23 mouse cellular contexts compared by ENCODE assay signal in genomic region chr3:70783142-70783541, GRCm38 (mm10).
A peak's percentile ranks its signal among the peaks of the same experiment; 100 is the strongest.
DNase-seq lines count a peak whose midpoint lies in the region; TF ChIP-seq lines count a peak whose summit lies in the region.
"Had no signal": no experiment of that assay in that cellular context is flagged by ENCODE, and none has a peak within 500 bp of the region (broad histone marks: within the 10 kb centered on the region; RNA-seq: fewer than 3 reads in every experiment).

No protein-coding gene starts in this region.

- H3K4me3 ChIP-seq in limb, embryonic 10.5 days, result no peak overlapping the region
- no peak overlapping the region for H3K4me3 ChIP-seq in myocyte
- H3K4me3 ChIP-seq: forebrain, embryonic 10.5 days; forebrain, embryonic 13.5 days; heart, adult 2 months; heart, embryonic 10.5 days; heart, embryonic 13.5 days had no signal

- no peaks in the 10 kb centered on the region for H3K9me3 ChIP-seq in limb, embryonic 10.5 days (replicated peaks)
- H3K9me3 ChIP-seq: forebrain, embryonic 10.5 days; forebrain, embryonic 13.5 days; heart, embryonic 10.5 days; heart, embryonic 13.5 days had no signal

- H3K4me1 ChIP-seq in limb, embryonic 10.5 days, result peaks cover 6% of the 10 kb centered on the region
- H3K4me1 ChIP-seq: forebrain, embryonic 10.5 days; forebrain, embryonic 13.5 days; heart, embryonic 10.5 days; heart, embryonic 13.5 days had no signal

- peak; percentile 2 for DNase-seq in embryo, embryonic 11 days
- no peak for DNase-seq in embryo, embryonic 10 days (ENCODE audit: low spot score)
- DNase-seq in limb, embryonic 10.5 days (ENCODE audit: low spot score), result peak; percentile 33
- DNase-seq in gastrocnemius, postnatal 14 days, result no peak
- DNase-seq in kidney, postnatal 36 days, result no peak
- DNase-seq: adrenal gland, postnatal 14 days; cerebellum, adult 11 months; cerebellum, adult 2 months; cerebellum, postnatal 10 days; cerebellum, postnatal 36 days; gastrocnemius, postnatal 36 days; heart, adult 2 months; heart, postnatal 14 days; heart, postnatal 4 days had no signal

- H3K4me2 ChIP-seq in myocyte (ENCODE audit: low read depth), result no peak overlapping the region
- H3K4me2 ChIP-seq: forebrain, embryonic 13.5 days; heart, embryonic 13.5 days; hindbrain, embryonic 14.5 days had no signal

- H3K27ac ChIP-seq in limb, embryonic 10.5 days, result no peak overlapping the region
- H3K27ac ChIP-seq: forebrain, embryonic 10.5 days; forebrain, embryonic 13.5 days; heart, adult 2 months; heart, embryonic 10.5 days; heart, embryonic 13.5 days; hindbrain, embryonic 14.5 days; hindbrain, postnatal 0 days had no signal

- H3K27me3 ChIP-seq in limb, embryonic 10.5 days (ENCODE audit: low read depth, poor library complexity, severe bottlenecking), result no peaks in the 10 kb centered on the region
- no peaks in the 10 kb centered on the region for H3K27me3 ChIP-seq in myocyte (ENCODE audit: control insufficient read depth, insufficient read depth, insufficient read length)
- H3K27me3 ChIP-seq: forebrain, embryonic 13.5 days; heart, embryonic 13.5 days; Patski had no signal

- H3K36me3 ChIP-seq in limb, embryonic 10.5 days, result no peaks in the 10 kb centered on the region
- H3K36me3 ChIP-seq in myocyte (ENCODE audit: control insufficient read depth, insufficient read depth), result peaks cover 9% of the 10 kb centered on the region
- H3K36me3 ChIP-seq: forebrain, embryonic 10.5 days; G1E; heart, embryonic 10.5 days; heart, embryonic 13.5 days had no signal

- intact Hi-C loops in gastrocnemius, postnatal 14 days (cut with DNase I; ENCODE audit: low total_unique reads), result no loop called here

- H3K79me2 ChIP-seq in myocyte (ENCODE audit: control insufficient read depth, insufficient read depth), result no peaks in the 10 kb centered on the region

- 73% methylated on average over 4 of the region's 4 CpGs for whole genome bisulfite sequencing in limb, embryonic 10.5 days

- H3ac ChIP-seq in myocyte (ENCODE audit: control insufficient read depth, insufficient read length), result no peak overlapping the region

- no peak for TF ChIP-seq POLR2A in myocyte (IDR thresholded peaks at IDR 0.05; ENCODE audit: insufficient read length, low read depth)

TF ChIP-seq in myocyte, 11 proteins besides CTCF, POLR2A, EP300 and RAD21:
- peak; percentile 18 for TF ChIP-seq POLR2AphosphoS2 (IDR thresholded peaks at IDR 0.05; ENCODE audit: insufficient read length, low read depth)
- TF ChIP-seq REST (IDR thresholded peaks at IDR 0.05; ENCODE audit: insufficient read depth, insufficient read length), result no peak
- no peak for TF ChIP-seq USF1 (IDR thresholded peaks at IDR 0.05; ENCODE audit: low read depth)
- TF ChIP-seq TCF3 (IDR thresholded peaks at IDR 0.05; ENCODE audit: insufficient read length, low read depth), result no peak
- TF ChIP-seq E2F4 (IDR thresholded peaks at IDR 0.05; ENCODE audit: insufficient read depth), result no peak
- TF ChIP-seq TCF12 (IDR thresholded peaks at IDR 0.05; ENCODE audit: insufficient read depth, poor library complexity, severe bottlenecking), result no peak
TF ChIP-seq in myocyte: peak in this region for 1.

Comparison
In these comparisons a context has a peak if more than half of its experiments do, and no peak if none do; other contexts are left out.
1. DNase-seq: peak in embryo, embryonic 11 days (single experiment) and limb, embryonic 10.5 days (single experiment); none in embryo, embryonic 10 days (single experiment), gastrocnemius, postnatal 14 days (single experiment) and kidney, postnatal 36 days (0 of 2).